Mouse (Mus musculus): ENCODE measurements around the gene Slc8a2. TPM values are rescaled to one million over a fixed set of nuclear protein-coding genes. Genes with fewer than 3 reads are reported as not detected.
A peak's percentile ranks its signal among the peaks of the same experiment; 100 is the strongest.

Gene Slc8a2
- total and polyA plus RNA-seq, 3 experiments = 0.04 to 0.10 TPM; not detected in 1

DNA sequence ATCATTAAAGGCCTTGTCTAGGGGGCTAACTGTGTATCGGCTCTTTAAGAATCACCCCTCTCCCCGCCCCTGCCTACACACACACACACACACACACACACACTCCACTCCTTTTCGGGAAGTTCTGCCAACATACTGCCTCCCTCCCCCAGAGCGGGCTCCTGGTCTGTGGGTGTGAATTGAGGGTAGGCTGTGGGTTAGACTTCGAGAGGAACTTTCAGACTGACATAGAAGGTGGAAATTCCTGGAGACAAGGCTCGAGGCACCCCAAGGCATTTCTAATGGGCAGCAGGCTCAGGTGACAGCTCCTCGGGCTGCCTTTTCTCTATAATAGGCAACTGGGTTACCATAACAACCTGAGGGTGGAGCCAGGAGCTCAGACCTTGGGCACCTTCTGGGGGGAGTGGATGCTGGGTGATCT lies 2.5 kb downstream of the Slc8a2 start:
- peaks cover 3% of the 10 kb centered on the region for H3K27me3 ChIP-seq (replicated peaks)
- in situ Hi-C loops (cut with MboI; ENCODE audit: low pct_ligation_motif_present, low pct_unique_long_range_greater_than_20kb, low sequenced_read_pairs) (loop anchor here (10.0 kb wide), 1 partner anchor 147 kb away; no protein-coding TSS in a partner anchor), dilution Hi-C loops (cut with MboI; ENCODE audit: extremely low pct_ligation_motif_present, extremely low pct_unique_long_range_greater_than_20kb, low sequenced_read_pairs) (no loop called here)
- peaks cover 21 to 54% of the 10 kb centered on the region in 2 experiments for H3K4me1 ChIP-seq (ENCODE audit: control insufficient read depth in 1 of 2, insufficient read depth in 2 of 2)
- no peak for TF ChIP-seq IRF4 (IDR thresholded peaks at IDR 0.05; ENCODE audit: low read depth, low read length)
- H3K4me2 ChIP-seq (ENCODE audit: insufficient read depth, low read depth, poor library complexity, severe bottlenecking) = peak overlapping the region; percentile 24; the same call in 1 of the 2 replicates
- H3K9me3 ChIP-seq (replicated peaks; ENCODE audit: low read length) = no peaks in the 10 kb centered on the region
- H3K27ac ChIP-seq (ENCODE audit: insufficient read depth, low read depth) = no peak overlapping the region
- H3K4me3 ChIP-seq (replicated peaks in 1 of 3; ENCODE audit: low read depth in 2 of 3, low read length in 2 of 3, poor library complexity in 1 of 3) = no peak overlapping the region
- H3K9ac ChIP-seq (ENCODE audit: insufficient read depth, low read depth) = no peak overlapping the region
- no peak for DNase-seq (ENCODE audit: extremely low read depth)
- no peaks in the 10 kb centered on the region for H3K79me2 ChIP-seq (replicated peaks; ENCODE audit: control insufficient read depth, extremely low read depth, insufficient read depth, poor library complexity, severe bottlenecking)
- peaks cover under 1 to 23% of the 10 kb centered on the region in 2 experiments for H3K36me3 ChIP-seq (replicated peaks in 1 of 2; ENCODE audit: control insufficient read depth in 1 of 2, insufficient read depth in 1 of 2, low read length in 1 of 2)

DNA sequence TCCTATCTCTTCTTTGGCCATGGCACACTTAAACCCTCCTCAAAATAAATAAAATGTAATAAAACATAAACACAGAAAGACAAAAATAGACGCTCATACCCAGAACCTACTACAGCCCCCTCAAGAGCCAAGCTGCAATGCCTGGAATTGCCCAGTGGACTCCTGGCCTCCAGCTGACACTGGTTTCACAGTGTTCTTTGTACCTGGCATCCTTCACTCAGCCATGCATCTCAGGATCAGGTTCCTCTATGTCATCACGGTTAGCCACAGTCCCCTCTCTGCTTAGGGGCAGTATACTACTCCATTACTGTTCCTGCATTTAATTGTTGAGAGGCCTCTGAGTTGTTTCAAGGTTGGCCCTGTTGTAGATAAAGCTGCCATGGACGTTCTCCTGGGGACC lies 3.3 kb downstream of the Slc8a2 start:
- dilution Hi-C loops (cut with MboI; ENCODE audit: extremely low pct_ligation_motif_present, extremely low pct_unique_long_range_greater_than_20kb, low sequenced_read_pairs) (no loop called here), in situ Hi-C loops (cut with MboI; ENCODE audit: low pct_ligation_motif_present, low pct_unique_long_range_greater_than_20kb, low sequenced_read_pairs) (loop anchor here (10.0 kb wide), 1 partner anchor 148 kb away; no protein-coding TSS in a partner anchor)
- TF ChIP-seq ZMIZ1 (IDR thresholded peaks at IDR 0.05; ENCODE audit: low read depth, low read length) = no peak
- no peak for TF ChIP-seq EP300 (IDR thresholded peaks at IDR 0.05; ENCODE audit: low read length)
- TF ChIP-seq MXI1 (IDR thresholded peaks at IDR 0.05; ENCODE audit: low read depth, low read length) = no peak
- no peak for TF ChIP-seq MYC (IDR thresholded peaks at IDR 0.05; ENCODE audit: low read depth, low read length)
- TF ChIP-seq TBP (conservative IDR thresholded peaks at IDR 0.05; ENCODE audit: low read depth, low read length) = no peak
- no peak for TF ChIP-seq USF2 (conservative IDR thresholded peaks at IDR 0.05; ENCODE audit: low read depth, low read length)
- TF ChIP-seq PAX5 (IDR thresholded peaks at IDR 0.05; ENCODE audit: low read length) = no peak
- no peak for TF ChIP-seq RCOR1 (conservative IDR thresholded peaks at IDR 0.05; ENCODE audit: low read depth, low read length)
- no peak for TF ChIP-seq NELFE (IDR thresholded peaks at IDR 0.05; ENCODE audit: low read depth, low read length)
- no peak for TF ChIP-seq SIN3A (IDR thresholded peaks at IDR 0.05; ENCODE audit: low read length)
- no peak for TF ChIP-seq MAX (IDR thresholded peaks at IDR 0.05; ENCODE audit: low read length)
- TF ChIP-seq JUN (IDR thresholded peaks at IDR 0.05; ENCODE audit: insufficient read depth, low read depth, low read length) = no peak
- TF ChIP-seq TCF12 (IDR thresholded peaks at IDR 0.05; ENCODE audit: low read depth, low read length) = no peak
- no peak for TF ChIP-seq RAD21 (IDR thresholded peaks at IDR 0.05; ENCODE audit: low read depth, low read length)
- TF ChIP-seq MEF2A (IDR thresholded peaks at IDR 0.05; ENCODE audit: borderline replicate concordance, low read depth, low read length) = no peak
- TF ChIP-seq MAZ (IDR thresholded peaks at IDR 0.05; ENCODE audit: low read depth, low read length) = no peak
- TF ChIP-seq NRF1 (IDR thresholded peaks at IDR 0.05; ENCODE audit: low read depth, low read length) = no peak
- TF ChIP-seq ETS1 (conservative IDR thresholded peaks at IDR 0.05; ENCODE audit: low read depth, low read length) = no peak
- no peak for TF ChIP-seq ELF1 (IDR thresholded peaks at IDR 0.05; ENCODE audit: low read depth, low read length)
- TF ChIP-seq CHD1 (IDR thresholded peaks at IDR 0.05; ENCODE audit: low read depth, low read length) = no peak
- Histone ChIP-seq H3K27ac (ENCODE audit: insufficient read depth, low read depth) (no peak overlapping the region), H3K9ac (ENCODE audit: insufficient read depth, low read depth) (no peak overlapping the region), H3K27me3 (replicated peaks) (peaks cover 5% of the 10 kb centered on the region), H3K9me3 (replicated peaks; ENCODE audit: low read length) (no peaks in the 10 kb centered on the region), H3K4me1 (ENCODE audit: control insufficient read depth in 1 of 2, insufficient read depth in 2 of 2) (peaks cover 21 to 54% of the 10 kb centered on the region in 2 experiments), H3K36me3 (replicated peaks in 1 of 2; ENCODE audit: control insufficient read depth in 1 of 2, insufficient read depth in 1 of 2, low read length in 1 of 2) (peaks cover 0 to 16% of the 10 kb centered on the region in 2 experiments), H3K4me3 (replicated peaks in 1 of 3; ENCODE audit: low read depth in 2 of 3, low read length in 2 of 3, poor library complexity in 1 of 3) (no peak overlapping the region), H3K4me2 (ENCODE audit: insufficient read depth, low read depth, poor library complexity, severe bottlenecking) (no peak overlapping the region), H3K79me2 (replicated peaks; ENCODE audit: control insufficient read depth, extremely low read depth, insufficient read depth, poor library complexity, severe bottlenecking) (no peaks in the 10 kb centered on the region)
- DNase-seq (ENCODE audit: extremely low read depth) = no peak

Data from CH12.LX (cell line).